Mouse (Mus musculus): ENCODE results near the gene Gm12830.

DNA sequence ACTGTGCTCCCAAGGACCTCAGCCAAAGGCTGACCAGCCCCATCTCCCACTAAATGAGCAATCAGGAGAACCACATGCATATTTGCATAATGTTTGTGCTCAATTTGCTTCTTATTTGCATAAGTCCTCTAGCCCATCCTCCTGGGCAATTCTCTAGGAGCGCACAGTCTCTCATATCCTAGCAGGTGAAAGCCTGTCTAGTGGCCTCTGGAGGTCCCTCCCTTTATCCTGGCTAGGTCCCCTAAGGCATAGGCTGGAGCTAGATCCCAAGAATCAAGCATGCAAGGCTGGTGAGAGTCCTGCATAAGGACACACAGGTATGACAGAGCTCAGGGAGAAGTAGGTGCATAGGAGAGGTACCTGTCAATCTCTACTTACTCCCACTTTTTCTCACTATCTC lies 60.7 kb downstream of the Gm12830 start:
- no peak for TF ChIP-seq MAX (IDR thresholded peaks at IDR 0.05)
- no peak for TF ChIP-seq USF1 (IDR thresholded peaks at IDR 0.05; ENCODE audit: low read depth)
- no peak for TF ChIP-seq CEBPB (IDR thresholded peaks at IDR 0.05; ENCODE audit: low read depth)
- TF ChIP-seq CTCF (IDR thresholded peaks at IDR 0.05; ENCODE audit: control insufficient read depth, insufficient read depth, insufficient read length), result no peak
- TF ChIP-seq FOSL1 (IDR thresholded peaks at IDR 0.05; ENCODE audit: insufficient read depth, low read length, poor library complexity, severe bottlenecking), result no peak
- no peak for TF ChIP-seq MYOD1 (IDR thresholded peaks at IDR 0.05; ENCODE audit: control insufficient read depth, insufficient read length, low read depth)
- no peak for TF ChIP-seq MYOG (IDR thresholded peaks at IDR 0.05; ENCODE audit: control insufficient read depth, extremely low read depth, insufficient read length)

Measured in C2C12 (cell line).